Mouse (Mus musculus) heart, adult 9 months (tissue): ENCODE data around the gene Selenbp1.
A peak's percentile ranks its signal among the peaks of the same experiment; 100 is the strongest.

ENCODE experiments used
- DNase-seq, 2 experiments: peaks; one replicate each; pipeline ENCODE4 v3.0.0; 2022; ENCODE audit warnings: low spot score in 2 of 2

The Selenbp1 gene

DNA sequence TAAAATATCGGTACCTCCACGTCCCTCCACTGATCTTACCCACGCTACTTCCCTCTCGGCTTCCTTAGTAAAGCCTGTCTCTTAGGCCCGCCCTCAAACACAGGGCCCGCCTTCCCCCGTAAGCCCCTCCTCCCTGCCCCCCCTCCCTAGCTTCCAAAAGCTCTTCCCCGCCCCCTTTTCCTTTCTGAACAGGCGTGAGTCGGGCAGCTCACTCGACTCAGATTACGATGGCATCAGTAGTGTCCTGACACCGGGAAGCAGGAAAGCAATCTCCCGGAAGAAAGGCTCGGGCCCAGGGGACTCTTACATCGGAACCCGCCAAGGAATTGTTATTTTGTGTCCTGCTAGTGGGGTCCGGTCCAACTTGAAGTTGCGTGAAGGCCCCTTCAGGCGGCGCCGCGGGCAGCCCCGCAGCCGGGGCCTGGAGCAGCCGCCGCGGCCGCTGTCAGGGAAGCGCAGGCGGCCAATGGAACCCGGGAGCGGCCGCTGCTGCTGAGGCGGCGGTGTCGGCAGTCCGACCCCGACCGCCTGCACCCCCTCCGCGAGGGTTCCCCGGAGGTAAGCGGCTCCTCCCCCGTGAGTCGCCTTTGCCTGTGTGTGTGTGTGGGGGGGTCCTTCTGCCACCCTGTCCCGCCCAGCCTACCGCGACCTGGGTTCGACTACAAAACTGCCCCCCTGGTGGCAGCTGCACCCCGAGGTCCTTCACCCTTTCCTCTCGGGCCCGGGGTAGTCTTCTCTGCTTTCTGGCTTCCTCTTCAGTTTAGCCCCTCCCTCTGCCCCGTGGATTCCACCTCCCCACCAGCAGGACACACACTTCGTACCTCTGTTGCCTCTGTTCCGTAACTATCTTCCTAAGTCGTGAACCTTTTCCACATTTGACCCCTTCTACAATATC is 41.9 kb downstream of the Selenbp1 start, which contains the start of gene Pi4kb:
Pi4kb (plus strand) TSS at position 204 of the 895 bp plus-strand sequence.
- DNase-seq = peak; percentile 88 to 92

DNA sequence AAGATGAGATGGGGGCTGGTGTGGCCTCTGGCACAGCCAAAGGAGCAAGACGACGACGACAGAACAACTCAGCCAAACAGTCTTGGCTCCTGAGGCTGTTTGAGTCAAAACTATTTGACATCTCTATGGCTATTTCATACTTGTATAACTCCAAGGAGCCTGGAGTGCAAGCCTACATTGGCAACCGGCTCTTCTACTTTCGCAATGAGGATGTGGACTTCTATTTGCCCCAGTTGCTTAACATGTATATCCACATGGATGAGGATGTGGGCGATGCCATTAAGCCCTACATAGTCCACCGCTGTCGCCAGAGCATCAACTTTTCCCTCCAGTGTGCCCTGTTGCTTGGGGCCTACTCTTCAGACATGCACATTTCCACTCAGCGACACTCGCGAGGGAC is 51.5 kb downstream of the Selenbp1 start:
- peak in 1 of 2 experiments; percentile 26 for DNase-seq

DNA sequence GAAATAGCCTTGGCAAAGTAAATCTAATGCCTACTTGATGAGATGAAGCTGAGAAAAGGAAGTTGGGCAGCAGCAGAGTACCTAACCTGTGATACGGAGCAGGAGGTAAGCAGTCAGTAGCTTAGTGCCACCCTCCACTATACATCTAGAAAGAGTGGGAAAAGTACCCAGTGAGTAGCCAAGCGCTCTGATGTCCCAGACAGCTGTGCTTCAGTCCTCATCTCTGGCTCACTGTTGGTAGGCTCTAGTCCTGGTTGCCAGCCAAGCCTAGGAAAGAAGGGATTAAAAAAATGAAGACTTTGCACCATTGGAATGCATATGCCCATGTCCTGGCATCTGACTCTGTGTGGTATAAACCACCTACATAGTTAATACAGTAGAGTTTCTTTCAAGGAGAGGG is 52.7 kb downstream of the Selenbp1 start:
- no peak for DNase-seq

DNA sequence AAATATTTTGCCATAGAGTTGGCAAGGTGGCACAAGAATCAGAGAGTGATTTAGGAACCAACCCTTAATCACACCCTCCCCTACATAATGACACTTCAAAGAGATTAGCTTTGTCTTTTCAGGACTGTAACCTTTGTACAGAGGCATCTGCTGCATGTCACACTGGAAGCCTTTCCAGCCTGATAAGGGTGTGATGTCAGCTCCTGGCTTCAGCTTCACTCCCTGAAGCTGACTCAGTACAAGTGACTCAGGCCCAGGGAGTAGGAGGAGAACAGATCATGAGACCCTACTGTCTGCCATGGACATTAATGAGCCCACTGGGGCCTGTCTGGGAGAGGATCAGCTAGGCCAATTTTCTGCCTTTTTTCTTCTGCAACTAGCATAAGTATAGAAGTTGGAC is 54.7 kb downstream of the Selenbp1 start:
- peak; percentile 92 for DNase-seq

DNA sequence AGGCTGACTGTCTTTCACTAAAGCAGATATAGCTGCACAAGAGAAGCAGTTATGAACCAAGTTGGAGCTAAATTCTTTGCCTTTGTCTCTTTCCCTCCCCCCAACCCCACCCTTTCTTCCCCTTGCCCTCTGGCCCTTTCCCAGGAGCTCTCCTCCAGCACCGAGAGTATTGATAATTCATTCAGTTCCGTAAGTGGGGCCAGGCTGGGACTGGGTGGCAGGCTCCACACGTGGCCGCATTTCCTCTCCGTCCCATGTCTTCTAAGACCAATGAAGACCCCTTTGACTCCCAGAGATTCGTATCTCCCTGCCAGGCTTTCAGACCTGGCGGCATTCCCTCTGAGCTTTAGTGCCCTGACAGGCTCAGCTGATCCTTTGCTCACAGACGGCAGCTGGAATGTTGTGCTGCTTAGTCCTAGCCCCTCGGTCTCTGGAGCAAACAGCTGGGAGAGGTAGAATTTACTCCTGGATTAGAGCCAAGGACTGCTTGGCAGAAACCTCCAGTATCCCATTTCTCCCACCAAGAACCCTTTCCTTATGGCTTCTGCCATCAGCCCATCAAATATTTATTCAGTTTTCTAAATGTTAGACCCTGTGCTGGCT is 56.4 kb downstream of the Selenbp1 start:
- peak in 1 of 2 experiments; percentile 18 for DNase-seq
